Mouse (Mus musculus) intestine, embryonic 16.5 days (tissue): ENCODE results near the gene Sept9. TPM values are rescaled to one million over a fixed set of nuclear protein-coding genes. Genes with fewer than 3 reads are reported as not detected.

Source experiments
- ATAC-seq: fragments of 200-750 bp; cut with Nextera tagmentation; 2 replicates; pipeline ENCODE4 v1.8.0; 2017; ENCODE audit warnings: moderate TSS enrichment, moderate library complexity
- H3K27ac ChIP-seq: fragments of 300-500 bp; sonication (generic); 2 replicates; pipeline ENCODE4 v1.5.1; 2014; ENCODE audit warnings: mild to moderate bottlenecking, low read length
- H3K27me3 ChIP-seq: fragments of 300-500 bp; sonication (generic); replicated peaks from 2 replicates; pipeline ENCODE4 v1.6.1; 2014; ENCODE audit warnings: low read length, control low read depth, mixed read lengths; ENCODE audit not compliant: control insufficient read depth, insufficient read depth
- H3K36me3 ChIP-seq: fragments of 300-500 bp; sonication (generic); 2 replicates; pipeline ENCODE4 v1.6.1; 2014; ENCODE audit warnings: low read length, control low read depth; ENCODE audit not compliant: control insufficient read depth, insufficient read depth
- H3K4me1 ChIP-seq: fragments of 300-500 bp; sonication (generic); 2 replicates; pipeline ENCODE4 v1.6.1; 2014; ENCODE audit warnings: low read length, control low read depth, mixed read lengths; ENCODE audit not compliant: control insufficient read depth, insufficient read depth
- H3K4me2 ChIP-seq: fragments of 300-500 bp; sonication (generic); 2 replicates; pipeline ENCODE4 v1.6.1; 2014; ENCODE audit warnings: low read depth, low read length, control low read depth
- H3K4me3 ChIP-seq: fragments of 300-500 bp; sonication (generic); 2 replicates; pipeline ENCODE4 v1.5.1; 2014; ENCODE audit warnings: mild to moderate bottlenecking, low read length
- H3K9ac ChIP-seq: fragments of 300-500 bp; sonication (generic); 2 replicates; pipeline ENCODE4 v1.6.1; 2014; ENCODE audit warnings: low read depth, low read length
- H3K9me3 ChIP-seq: fragments of 300-500 bp; sonication (generic); 2 replicates; pipeline ENCODE4 v1.6.1; 2016; ENCODE audit warnings: low read length, control low read depth; ENCODE audit not compliant: control insufficient read depth
- WGBS: fragments of 180-500 bp; shearing (Covaris S2); extraction: QIAGEN DNeasy Blood & Tissue Kit; methylation state at CpG from one replicate; pipeline ENCODE4 v1.1.7; 2014; 5-methylcytosine and 5-hydroxymethylcytosine counted together
- polyA plus RNA-seq: library from polyadenylated mRNA; unstranded; fragments of >200 nt; fragmentation: Nextera tagmentation; extraction: Ambion mirVana; gene quantifications from 2 replicates; pipeline ENCODE4 v1.2.1, GENCODE M21; 2015

The Sept9 gene
- polyA plus RNA-seq, 1 experiment from 2014 or later, result 183 TPM

DNA sequence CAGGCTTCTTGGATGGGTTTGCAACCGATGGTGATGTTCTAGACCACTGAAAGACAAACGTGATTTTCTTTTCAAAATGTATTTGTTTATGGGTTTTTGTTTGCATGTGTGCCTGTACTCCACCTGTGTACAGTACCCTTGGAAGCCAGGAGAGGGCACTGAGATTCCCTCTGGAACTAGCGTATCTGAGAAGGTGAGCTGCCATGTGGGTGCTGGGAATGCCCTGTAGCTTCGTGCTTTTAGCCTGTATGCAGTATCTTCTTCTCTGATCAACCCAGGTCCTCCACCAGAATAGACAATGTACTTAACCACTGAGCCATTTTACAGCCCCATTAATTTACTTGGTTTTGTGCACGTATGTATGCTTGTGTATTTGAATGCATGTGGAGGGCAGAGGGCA lies 15.6 kb upstream of the Sept9 start:
- Histone ChIP-seq H3K4me1 (no peaks in the 10 kb centered on the region; the same call in none of the 2 replicates), H3K27ac (no peak overlapping the region), H3K4me2 (no peak overlapping the region), H3K36me3 (no peaks in the 10 kb centered on the region), H3K9me3 (peaks cover 8% of the 10 kb centered on the region; the same call in 1 of the 2 replicates), H3K27me3 (no peaks in the 10 kb centered on the region), H3K9ac (no peak overlapping the region), H3K4me3 (no peak overlapping the region)
- ATAC-seq, result no peak
- WGBS, result 83% methylated on average over 5 of the region's 5 CpGs

DNA sequence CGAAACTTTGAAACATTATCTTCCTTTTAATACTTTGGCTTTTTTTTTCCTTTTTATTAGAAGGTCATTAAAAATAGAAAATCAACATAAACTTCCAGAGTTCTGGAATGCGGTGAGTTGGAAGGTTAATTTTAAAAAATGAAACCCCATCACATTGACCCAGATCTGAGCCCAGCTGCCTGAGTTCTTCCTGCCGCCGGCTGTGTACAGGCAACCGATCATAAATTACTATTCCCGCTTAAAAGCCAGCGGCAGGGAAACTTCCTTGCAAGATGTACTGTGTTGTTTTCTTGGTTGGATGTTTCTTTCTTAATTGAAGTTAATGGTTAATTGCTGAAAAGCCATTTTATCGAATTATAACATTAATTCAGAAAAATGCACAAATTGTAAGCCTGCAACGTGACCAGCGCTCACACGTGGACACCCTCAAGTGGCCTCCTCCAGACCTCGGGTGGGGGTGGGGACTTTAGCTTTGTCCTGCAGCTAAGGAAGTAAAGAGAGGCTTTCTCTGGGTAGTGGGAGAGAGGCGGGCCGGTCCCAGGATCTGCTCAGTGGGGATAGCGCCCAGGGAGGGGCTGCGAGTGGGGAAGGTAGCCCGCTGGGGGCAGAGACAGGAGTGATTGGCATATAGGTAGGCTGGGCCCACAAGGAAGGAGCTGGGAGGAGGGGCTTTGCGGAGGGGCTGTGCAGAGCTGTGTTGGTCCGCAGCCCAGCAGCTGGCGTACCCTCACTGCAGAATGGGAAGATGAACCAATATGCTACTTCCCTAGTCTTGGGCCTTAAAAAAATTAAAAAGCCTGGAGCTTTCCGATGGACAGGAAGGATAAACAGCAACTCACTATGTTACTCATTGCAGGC lies 14.2 kb upstream of the Sept9 start:
- Histone ChIP-seq H3K9ac (peak overlapping the region; percentile 25; the same call in 1 of the 2 replicates), H3K27me3 (no peaks in the 10 kb centered on the region), H3K4me2 (no peak overlapping the region), H3K36me3 (no peaks in the 10 kb centered on the region), H3K27ac (peak overlapping the region; percentile 53), H3K9me3 (peaks cover 4% of the 10 kb centered on the region; the same call in 1 of the 2 replicates), H3K4me1 (no peaks in the 10 kb centered on the region; the same call in none of the 2 replicates), H3K4me3 (no peak overlapping the region)
- 42% methylated on average over 21 of the region's 21 CpGs for WGBS
- ATAC-seq, result 0 out of 2 replicates have a peak, but pooled peaks have one; percentile 31

DNA sequence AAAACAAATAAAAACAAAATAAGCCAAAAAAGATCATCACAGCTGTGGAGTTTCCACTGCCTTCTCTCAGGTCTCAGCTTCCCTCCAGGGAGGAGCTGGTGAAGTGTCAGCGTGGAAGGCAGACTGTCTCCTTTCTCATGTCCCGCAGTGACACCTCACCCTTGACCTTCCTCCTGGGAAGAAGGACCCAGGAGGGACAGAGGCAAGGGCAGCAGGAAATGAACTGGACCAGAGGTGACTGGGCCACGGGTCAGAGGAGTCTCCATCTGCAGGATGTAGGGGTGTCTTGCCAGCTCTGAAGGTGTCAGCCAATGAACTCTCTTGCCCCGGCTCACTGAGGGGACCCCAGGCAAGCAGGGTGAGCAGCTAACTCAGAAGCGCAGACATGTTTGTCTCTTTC lies 7.9 kb upstream of the Sept9 start:
- Histone ChIP-seq H3K4me1 (no peaks in the 10 kb centered on the region), H3K4me2 (no peak overlapping the region), H3K9ac (no peak overlapping the region), H3K9me3 (no peaks in the 10 kb centered on the region), H3K36me3 (no peaks in the 10 kb centered on the region), H3K27ac (no peak overlapping the region), H3K4me3 (no peak overlapping the region), H3K27me3 (no peaks in the 10 kb centered on the region)
- no peak for ATAC-seq
- WGBS, result 62% methylated on average over 5 of the region's 5 CpGs

DNA sequence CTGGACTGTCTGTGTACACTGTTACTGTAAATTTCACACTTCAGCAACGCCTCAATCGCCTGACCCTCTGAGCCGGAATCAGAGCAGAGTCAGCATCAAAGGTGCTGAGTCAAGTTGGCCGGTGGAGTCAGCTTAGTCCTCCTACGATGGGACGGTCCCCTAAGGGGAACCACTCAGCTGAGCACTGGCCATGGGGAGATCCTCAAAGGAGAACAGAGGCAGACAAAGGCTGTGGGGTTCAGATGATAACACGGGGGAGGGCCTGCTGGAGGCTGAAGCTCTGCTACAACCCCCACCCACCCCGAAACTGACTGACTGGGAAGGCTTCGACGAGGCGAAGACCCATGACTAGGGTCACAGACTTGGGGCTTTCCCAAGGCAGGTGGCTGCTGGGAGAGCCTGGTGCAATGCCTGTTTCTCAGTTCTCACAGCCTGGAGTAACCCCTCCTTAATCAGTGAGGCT lies 5.0 kb upstream of the Sept9 start:
- Histone ChIP-seq H3K36me3 (no peaks in the 10 kb centered on the region), H3K27me3 (no peaks in the 10 kb centered on the region; the same call in 1 of the 2 replicates), H3K4me3 (no peak overlapping the region), H3K4me1 (peaks cover 2% of the 10 kb centered on the region), H3K9me3 (no peaks in the 10 kb centered on the region), H3K4me2 (no peak overlapping the region), H3K9ac (no peak overlapping the region), H3K27ac (no peak overlapping the region)
- 66% methylated on average over 11 of the region's 11 CpGs for WGBS
- ATAC-seq, result 0 out of 2 replicates have a peak, but pooled peaks have one; percentile 22

DNA sequence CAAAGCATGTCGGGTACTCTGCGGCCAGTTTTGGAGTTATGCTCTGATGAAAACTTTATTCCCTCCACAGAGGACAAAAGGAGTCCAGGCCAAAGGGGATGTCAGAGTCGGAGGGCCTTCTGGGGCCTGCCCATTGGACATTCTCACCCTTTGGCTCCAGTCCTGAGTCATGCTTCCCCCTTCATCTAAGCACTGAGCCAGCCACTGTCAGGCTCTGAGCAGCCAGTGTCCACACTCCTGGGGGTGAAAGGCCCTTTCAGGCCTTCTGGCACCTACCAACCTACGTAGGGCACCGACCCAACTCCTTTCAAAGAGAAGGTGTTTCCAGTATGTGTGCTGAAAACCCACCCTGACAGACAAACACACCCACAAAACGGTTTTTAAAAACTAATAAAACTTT lies 3.8 kb upstream of the Sept9 start:
- Histone ChIP-seq H3K4me1 (peaks cover 9% of the 10 kb centered on the region), H3K4me2 (no peak overlapping the region), H3K27me3 (no peaks in the 10 kb centered on the region; the same call in 1 of the 2 replicates), H3K9ac (no peak overlapping the region), H3K9me3 (no peaks in the 10 kb centered on the region), H3K4me3 (no peak overlapping the region), H3K36me3 (no peaks in the 10 kb centered on the region), H3K27ac (no peak overlapping the region)
- WGBS, result 93% methylated on average over 6 of the region's 6 CpGs
- ATAC-seq, result no peak

DNA sequence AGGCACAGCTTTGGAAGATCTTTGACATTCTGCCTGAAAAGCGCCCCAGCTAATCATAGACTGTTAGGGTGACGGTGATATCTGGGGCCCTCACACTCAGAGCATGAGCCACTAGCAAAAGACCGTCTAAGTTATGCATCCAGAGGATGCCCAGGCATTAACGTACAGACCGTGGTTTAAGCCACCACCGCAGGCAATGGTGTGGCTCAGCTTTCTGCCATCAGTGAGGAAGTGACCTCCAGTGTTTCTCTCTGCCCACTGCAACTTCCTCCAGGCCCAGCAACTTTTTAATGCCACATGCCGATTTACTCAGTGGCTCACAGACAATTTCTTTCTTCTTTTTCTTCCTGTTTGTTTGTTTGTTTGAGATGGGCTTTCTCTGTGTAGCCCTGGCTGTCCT lies 2.8 kb upstream of the Sept9 start:
- no peak overlapping the region for H3K4me3 ChIP-seq
- no peak overlapping the region for H3K4me2 ChIP-seq
- H3K9me3 ChIP-seq, result no peaks in the 10 kb centered on the region
- H3K27me3 ChIP-seq, result no peaks in the 10 kb centered on the region; the same call in 1 of the 2 replicates
- no peak for ATAC-seq
- no peak overlapping the region for H3K9ac ChIP-seq
- WGBS, result 85% methylated on average over 7 of the region's 7 CpGs
- H3K27ac ChIP-seq, result no peak overlapping the region
- peaks cover 15% of the 10 kb centered on the region for H3K4me1 ChIP-seq
- H3K36me3 ChIP-seq, result no peaks in the 10 kb centered on the region

DNA sequence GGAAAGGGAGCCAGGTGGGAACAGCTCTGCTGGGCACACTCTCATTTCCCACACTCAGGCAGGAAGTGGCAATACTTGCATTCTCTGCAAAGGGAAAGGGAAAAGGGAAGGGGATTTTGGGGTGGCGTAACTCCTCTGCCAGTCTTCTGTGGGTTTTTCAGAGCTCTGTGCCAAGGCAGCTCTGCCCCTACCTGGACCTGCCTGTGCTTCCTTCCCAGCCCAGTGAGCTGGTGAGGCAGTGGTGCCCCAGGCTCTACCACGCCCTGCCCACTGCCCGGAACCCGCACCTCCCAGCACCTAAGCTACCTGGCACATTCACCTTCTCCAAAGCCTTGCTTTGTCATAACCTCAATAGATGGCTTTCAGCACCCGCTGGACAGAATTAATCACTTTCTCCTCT lies 1.3 kb upstream of the Sept9 start:
- Histone ChIP-seq H3K36me3 (no peaks in the 10 kb centered on the region), H3K27me3 (no peaks in the 10 kb centered on the region; the same call in 1 of the 2 replicates), H3K4me3 (no peak overlapping the region), H3K4me1 (peaks cover 15% of the 10 kb centered on the region), H3K27ac (no peak overlapping the region), H3K4me2 (no peak overlapping the region), H3K9me3 (no peaks in the 10 kb centered on the region), H3K9ac (no peak overlapping the region)
- 87% methylated on average over 5 of the region's 5 CpGs for whole genome bisulfite sequencing
- no peak for ATAC-seq

DNA sequence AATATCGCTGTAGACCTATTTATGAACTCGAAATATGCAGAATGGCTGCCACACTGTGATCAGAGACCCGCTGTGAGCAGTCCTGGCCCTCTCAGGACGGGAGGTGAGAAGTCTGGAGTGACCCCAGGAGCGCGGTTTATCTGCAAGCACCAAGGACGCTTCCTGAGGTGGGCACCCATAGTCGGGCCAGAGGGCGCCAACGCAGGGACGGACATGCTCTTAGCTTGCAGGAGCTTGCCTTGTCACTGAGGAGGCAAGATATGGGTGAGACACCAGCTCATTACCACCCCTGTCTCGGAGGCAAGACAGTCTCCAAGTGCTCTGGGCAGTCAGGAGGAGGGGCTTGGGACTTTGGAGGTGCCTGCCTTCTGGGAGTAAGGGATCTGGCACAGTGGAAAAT lies 2.4 kb downstream of the Sept9 start:
- H3K36me3 ChIP-seq, result no peaks in the 10 kb centered on the region
- no peaks in the 10 kb centered on the region for H3K9me3 ChIP-seq
- H3K27me3 ChIP-seq, result no peaks in the 10 kb centered on the region; the same call in 1 of the 2 replicates
- WGBS, result 90% methylated on average over 12 of the region's 12 CpGs
- H3K9ac ChIP-seq, result no peak overlapping the region
- no peak overlapping the region for H3K27ac ChIP-seq
- H3K4me1 ChIP-seq, result peaks cover 29% of the 10 kb centered on the region
- ATAC-seq, result no peak
- no peak overlapping the region for H3K4me2 ChIP-seq
- no peak overlapping the region for H3K4me3 ChIP-seq

DNA sequence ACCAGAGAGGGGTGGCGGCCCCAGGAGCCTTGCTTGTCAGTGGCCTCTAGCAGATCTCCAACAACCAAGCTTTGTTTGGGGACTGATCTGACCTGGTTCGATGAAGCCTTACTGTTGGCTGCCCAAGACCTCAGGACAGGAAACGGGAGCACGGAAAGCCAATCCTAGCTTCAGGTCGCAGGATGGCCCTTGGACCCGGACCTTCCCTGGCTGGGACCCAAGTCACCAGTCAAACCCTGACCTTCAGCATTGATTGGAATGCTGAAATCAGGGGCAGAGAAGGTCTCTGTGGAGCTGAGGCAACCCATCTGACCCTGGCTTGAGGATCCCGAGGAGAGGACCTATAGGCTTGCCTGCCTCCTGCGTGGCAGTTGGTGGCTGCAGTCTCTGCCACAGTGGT lies 5.1 kb downstream of the Sept9 start:
- Histone ChIP-seq H3K9ac (peak overlapping the region; percentile 44), H3K36me3 (no peaks in the 10 kb centered on the region), H3K4me1 (peaks cover 33% of the 10 kb centered on the region), H3K27me3 (no peaks in the 10 kb centered on the region), H3K9me3 (no peaks in the 10 kb centered on the region), H3K4me2 (peak overlapping the region; percentile 27; the same call in 1 of the 2 replicates), H3K27ac (peak overlapping the region; percentile 83), H3K4me3 (no peak overlapping the region)
- ATAC-seq, result peak; percentile 71
- WGBS, result 80% methylated on average over 8 of the region's 8 CpGs
